Mouse (Mus musculus) adrenal gland, adult 2 months (tissue): ENCODE data around the gene AW011738. TPM values are rescaled to one million over a fixed set of nuclear protein-coding genes. Genes with fewer than 3 reads are reported as not detected.

Experiments used
- DNase-seq: peaks from one replicate; pipeline ENCODE4 v3.0.0; 2021
- long read RNA-seq: library from polyadenylated mRNA; stranded (forward); transcript quantifications from one replicate; pipeline ENCODE4 v2.0.0, GENCODE M21; 2021
- polyA plus RNA-seq: library from polyadenylated mRNA; depleted of rRNA; stranded (reverse); fragments of >200 nt; gene quantifications from 2 replicates; pipeline ENCODE4 v1.2.3, GENCODE M21; 2012; rRNA removed
- total RNA-seq, 2 experiments: library from RNA; stranded (reverse); gene quantifications; 2 replicates each; pipeline ENCODE4 v1.2.3; 2021

The AW011738 gene
- total RNA-seq: 1 to 10 TPM; 2.7 to 7.2 TPM
- 1.7 and 2.6 TPM in 2 replicates for polyA plus RNA-seq
- long read RNA-seq, transcript AW011738-201 (1 exons, 1,848 nt): major isoform, 6 of 6 reads
- long read RNA-seq, partial matches to known transcripts: 0 of 6 reads
- long read RNA-seq, other reads (novel, unspliced or antisense): 0 of 6 reads

DNA sequence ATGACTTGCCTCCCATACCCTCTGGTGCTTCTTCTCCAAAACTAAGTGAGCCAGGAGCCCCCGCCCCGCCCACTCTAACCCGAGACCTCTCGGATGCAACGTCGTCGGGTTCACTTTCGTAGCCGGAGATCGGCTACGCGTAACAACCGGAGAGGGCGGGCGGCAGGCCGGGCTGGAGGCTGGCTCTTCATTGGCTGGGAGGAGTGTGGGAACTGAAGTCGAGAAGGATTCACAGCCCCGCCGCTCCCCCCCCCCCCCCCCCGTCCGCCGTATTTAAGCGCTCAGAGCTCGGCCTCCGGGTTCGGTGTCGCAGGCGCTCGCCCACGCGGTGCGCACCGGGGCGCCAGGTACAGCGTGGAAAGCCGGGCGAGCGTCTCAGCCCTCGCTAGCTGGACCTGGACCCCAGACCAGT is at the start of gene AW011738:
TSS of gene AW011738 (plus strand) at position 304 of the 412 bp plus-strand sequence.
- peak; percentile 84 for DNase-seq

- DNase-seq: no peak
These were observed 48.3 kb upstream of the AW011738 start for GRCm38 (mm10) chr4:156154771-156155170.

DNA sequence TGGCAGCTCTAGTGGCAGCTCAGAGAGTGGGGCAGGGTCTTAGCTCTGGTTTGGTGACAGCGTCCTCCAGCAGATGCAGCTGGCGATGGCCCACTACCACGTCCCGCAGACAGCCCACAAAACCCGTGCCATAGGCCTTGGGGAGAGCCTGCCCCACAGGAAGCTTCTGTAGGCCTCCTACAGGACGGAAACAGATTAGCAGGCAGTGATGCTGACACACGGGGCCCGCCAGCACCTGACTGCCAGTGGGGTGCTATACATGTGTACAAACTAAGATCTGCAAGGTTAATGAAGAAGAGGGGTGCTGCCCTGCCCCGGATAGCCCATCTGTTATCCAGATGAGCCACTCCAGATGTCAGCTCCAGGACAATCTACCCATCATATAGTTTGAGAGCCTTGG is 36.6 kb upstream of the AW011738 start:
- no peak for DNase-seq

GRCm38 (mm10) chr4:156168611-156169010 is 34.5 kb upstream of the AW011738 start:
- no peak for DNase-seq

DNA sequence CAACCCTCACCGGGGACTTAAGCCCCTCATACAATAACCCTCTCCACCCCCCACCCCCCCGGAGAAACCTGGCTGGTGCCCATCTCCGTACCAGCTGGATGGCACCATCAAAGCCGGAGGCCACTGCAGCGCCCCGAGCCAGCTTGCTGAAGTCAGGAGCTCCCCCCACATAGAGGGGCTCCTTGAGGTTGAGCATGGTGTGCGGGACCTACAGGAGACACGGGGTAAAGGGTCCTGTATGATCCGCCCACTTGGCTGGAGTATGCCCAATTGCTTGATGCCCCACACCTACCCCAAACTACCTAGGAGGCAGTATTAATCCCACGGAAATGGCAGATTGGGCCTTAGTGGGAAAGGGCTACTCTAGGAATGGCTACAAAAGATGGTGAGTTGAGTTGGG is 34.0 kb upstream of the AW011738 start:
- DNase-seq: no peak

DNA sequence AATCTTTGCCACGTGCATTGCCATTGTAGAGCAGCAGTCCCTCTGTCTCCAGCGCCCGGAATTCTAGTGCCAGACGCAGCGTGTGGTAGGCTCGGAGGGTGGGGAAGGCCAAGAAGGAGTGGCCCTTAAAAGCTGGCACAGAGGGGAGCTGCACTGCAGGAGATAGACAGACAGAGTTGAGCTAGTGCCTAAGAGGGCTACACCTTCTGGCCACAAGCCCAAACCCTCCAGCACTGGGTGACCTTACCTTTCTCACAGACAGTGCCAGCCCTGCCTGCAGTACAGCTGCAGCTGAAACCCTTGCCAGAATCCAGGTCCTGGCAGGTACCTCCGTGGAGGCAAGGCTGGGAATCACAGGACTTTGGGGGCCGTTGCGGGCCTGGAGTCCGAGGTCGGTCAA is 31.3 kb upstream of the AW011738 start:
- DNase-seq: no peak

- DNase-seq: no peak
These were observed 25.5 kb upstream of the AW011738 start for GRCm38 (mm10) chr4:156177630-156178029.

GRCm38 (mm10) chr4:156183747-156184146 is 19.4 kb upstream of the AW011738 start:
- DNase-seq: no peak

- DNase-seq: no peak
These were observed 18.7 kb upstream of the AW011738 start for GRCm38 (mm10) chr4:156184291-156184954.

DNA sequence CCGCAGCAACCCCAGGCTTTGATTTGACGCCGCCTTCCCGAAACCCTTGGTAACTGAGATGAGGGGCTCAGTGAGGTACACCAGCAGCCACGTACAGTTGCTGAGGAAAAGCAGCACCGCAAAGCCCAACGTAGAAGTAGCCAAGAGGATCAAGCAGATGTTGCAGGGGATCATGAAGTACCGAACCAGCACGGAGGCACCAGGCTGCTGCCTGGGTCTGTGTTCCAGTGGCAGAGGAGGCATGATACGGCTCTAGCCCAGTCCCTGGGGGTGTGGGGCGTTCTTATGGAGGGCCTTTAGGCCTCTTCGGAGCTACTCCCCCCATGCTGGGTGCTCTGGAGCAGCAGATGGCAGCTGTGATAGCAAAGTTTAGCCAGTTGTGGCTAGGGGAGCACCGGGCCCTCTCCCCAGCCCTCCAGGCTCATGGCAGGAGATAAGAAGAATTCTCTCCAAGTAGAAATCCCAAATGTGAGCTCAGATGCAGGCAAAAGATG is 17.6 kb upstream of the AW011738 start:
- no peak for DNase-seq

DNA sequence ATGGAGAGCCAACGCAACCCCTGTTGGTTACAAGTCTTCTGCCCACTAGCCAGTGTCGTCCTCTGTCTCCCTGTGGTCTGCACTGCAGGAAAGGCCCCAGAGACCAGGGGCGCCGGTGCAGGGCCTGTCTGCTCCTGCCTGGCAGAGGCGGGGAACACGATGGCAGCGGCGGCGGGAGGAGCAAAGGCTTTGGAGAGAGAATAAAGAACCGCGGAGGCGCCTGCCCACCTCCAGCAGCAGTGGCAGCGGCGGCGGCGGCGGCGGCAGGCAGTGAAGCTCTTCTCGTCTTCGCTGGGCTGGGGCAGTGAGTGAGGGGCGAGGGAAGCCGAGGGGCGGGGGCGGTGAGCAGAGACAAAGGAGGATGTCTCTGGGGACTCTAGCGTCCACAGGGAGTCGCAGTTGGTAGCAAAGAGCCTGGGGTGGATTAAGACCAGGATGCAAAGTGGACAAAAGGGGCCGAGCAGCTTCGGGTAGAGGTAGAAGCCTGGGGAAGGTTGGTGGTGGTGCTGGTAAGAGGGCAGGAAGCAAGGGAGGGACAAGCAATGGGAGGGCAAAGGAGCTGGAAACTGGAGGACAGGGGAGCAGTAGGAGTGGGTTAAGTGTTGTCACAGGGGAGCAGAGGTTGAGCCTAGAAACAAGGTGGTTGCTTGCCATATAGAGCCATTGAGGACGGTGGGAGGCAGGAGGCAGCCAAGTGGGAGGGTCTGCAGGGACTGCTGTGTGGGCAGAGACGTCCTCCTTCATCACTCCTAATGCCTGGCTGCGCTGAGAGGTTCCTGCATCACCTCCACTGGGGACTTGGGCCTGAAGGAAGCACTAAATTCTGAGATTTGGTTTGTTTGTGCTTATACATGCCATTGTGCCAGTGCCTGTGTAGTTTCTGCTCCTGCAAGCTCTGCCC is 16.9 kb upstream of the AW011738 start:
- DNase-seq: no peak

GRCm38 (mm10) chr4:156188162-156188810 is 14.8 kb upstream of the AW011738 start:
- no peak for DNase-seq

DNA sequence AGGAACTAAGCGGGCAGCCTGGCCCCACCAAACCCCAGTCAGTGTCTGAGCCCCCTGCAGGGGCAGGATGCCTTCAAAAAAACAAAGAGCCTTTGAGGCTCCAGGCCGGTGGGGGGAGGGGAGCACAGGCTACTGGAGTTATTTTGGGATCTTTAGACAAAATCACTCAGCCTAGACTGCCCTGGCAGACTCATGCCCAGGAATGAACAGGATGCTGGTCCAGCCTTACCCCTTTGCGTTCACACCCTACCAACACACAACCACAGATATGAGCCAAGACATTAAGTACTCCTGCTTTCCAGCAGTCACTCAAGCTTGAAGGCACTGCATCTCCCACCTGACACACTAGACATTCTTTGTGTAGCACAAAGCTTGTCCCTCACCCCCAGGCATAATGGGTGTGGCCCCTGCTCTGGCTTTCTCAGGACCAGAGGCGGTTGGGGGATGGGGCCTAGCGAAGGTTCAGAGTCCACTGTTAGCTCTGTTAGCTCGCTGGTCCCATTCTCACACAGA is 14.2 kb upstream of the AW011738 start:
- no peak for DNase-seq

DNA sequence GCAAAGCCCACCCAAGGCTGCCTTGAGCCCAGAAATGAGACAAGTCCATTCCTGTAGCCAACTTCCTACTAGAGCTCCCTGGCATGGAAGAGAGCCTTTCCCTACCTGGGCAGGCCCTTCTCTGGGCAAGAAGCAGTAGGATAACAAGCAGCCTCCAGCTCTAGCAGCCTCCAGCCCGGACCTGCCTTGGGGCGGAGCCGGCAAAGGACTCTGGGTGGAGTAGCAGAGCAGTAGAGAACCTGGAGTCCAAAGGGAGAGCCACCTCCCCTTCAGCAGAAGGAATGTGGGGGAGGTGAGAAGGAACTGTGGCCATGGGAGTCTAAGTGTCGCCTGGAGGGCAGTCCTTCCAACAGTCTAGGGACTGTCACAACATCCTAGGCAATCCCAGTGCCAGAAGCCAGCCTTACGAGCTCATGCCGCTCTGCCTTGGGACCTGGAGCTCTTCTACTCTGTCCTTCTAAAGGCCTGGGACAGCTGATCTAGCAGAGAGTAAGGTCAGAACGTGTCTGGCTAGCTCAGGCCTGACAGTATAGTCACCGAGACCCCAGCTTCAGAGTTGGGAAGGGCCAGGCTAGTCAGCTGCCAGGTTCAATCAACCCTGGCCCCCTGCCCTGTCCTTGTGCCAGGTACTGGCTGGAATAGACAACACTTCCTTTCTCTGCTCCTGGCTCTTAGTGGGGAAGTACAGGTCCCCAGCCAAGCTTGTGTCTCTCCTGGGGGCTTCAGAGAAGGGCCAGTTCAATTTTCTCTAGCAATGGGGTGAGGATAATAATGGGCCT is 10.5 kb upstream of the AW011738 start:
- no peak for DNase-seq

DNA sequence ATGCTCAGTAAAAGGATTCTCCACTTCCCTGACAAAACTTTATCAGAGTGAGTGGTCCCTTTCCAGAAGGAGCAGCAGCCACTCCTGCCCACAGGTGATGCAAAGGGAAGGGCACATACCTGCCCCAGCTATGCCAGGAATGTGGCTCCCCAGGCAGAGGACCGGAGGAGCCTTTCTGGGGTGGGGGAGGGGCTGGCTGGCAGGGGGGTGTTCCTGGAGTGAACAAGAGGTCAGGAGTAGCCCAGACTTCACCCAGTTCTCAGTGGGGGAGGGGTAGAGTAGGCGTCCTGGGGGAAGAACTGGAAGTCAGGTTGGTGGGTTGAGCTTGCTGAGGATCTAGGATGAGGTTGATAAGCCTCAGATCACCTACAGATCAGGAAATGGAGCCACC is 9.9 kb upstream of the AW011738 start:
- no peak for DNase-seq

GRCm38 (mm10) chr4:156193906-156194305 is 9.2 kb upstream of the AW011738 start:
- no peak for DNase-seq

DNA sequence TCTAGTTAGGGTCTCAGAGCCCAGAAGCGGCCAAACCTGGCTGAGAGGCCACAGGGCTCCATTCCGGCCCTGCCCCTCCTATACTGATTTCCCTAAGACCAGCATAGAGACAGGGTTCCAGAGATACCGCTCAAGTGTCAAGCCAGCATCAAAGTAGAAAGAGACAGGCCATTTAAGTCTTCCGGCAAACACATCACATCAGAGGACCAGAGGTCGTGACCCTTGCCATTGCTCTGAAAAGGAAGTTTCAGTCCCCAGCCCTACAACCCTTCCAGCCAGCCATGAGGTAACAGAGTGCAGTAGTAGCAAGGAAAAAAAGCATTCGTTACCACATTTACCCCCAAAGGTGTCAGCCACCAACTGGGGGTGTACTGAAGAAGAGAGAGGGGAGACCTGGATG is 8.8 kb upstream of the AW011738 start:
- no peak for DNase-seq

DNA sequence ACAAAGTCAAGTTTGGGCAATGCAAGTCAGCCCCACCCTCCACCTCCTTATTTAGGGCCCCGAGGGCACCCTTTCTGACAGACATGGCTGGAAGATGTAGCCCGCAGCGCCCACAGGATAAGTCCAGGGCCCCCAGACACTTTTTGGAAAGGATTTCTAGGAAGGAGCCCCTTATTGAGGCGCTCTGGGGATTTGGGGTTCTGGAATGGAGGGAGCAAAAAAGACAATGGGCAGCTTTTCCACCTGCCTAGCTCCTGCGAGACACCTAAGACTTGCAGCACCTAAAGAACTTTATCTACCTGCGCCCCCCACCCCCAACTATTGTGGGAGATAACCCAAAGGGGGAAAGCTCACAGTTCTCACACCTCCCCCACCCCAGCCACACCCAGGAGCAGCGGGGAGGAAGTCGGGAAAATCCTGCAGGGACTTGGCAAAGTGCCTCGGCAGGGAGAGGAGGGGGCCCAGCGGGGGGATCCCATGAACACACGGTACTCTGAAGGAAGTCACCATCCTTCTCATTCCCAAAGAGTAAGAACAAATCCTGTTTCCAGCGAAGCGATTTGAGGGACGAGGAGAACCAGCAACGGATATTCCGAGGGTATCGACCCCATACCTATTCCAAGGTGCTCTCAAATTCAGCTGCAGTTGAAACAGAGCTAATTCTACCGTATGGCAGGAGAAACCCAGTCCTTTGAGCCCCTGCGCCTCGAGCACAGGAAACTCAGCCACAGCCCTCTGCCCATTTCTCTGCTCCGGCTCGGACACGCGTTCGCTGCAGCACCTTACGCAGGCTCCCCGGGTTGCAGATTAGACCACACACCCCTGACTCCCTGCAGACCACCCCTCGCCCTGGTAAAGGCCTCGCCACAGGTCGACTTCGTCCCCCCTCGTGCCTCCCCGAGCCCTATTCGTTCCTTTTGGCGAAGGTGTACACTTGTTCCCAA is 6.9 kb upstream of the AW011738 start:
- DNase-seq: peak; percentile 54

- DNase-seq: peak; percentile 84
These were observed 5.8 kb upstream of the AW011738 start, which contains the start of gene Agrn for GRCm38 (mm10) chr4:156197131-156197828. Agrn (minus strand) TSS chr4:156197488.
